ENCODE assay signal across 10 mouse cellular contexts in genomic region chr2:119155388-119155787, GRCm38 (mm10). TPM values are rescaled to one million over a fixed set of nuclear protein-coding genes. Genes with fewer than 3 reads are reported as not detected.
DNase-seq lines count a peak whose midpoint lies in the region; ATAC-seq and TF ChIP-seq lines count a peak whose summit lies in the region.
"Had no signal": no experiment of that assay in that cellular context is flagged by ENCODE, and none has a peak within 500 bp of the region (broad histone marks: within the 10 kb centered on the region; RNA-seq: fewer than 3 reads in every experiment).

No protein-coding gene starts in this region.

- TF ChIP-seq POLR2A in limb, embryonic 14.5 days (IDR thresholded peaks at IDR 0.05; ENCODE audit: borderline replicate concordance, extremely low read depth, insufficient read depth, insufficient read length), result no peak

- peaks cover 22% of the 10 kb centered on the region; the same call in 1 of the 2 replicates for H3K36me3 ChIP-seq in kidney, postnatal 0 days (ENCODE audit: insufficient read depth, low read length)
- peaks cover 40% of the 10 kb centered on the region for H3K36me3 ChIP-seq in embryonic facial prominence, embryonic 12.5 days
- peaks cover 38% of the 10 kb centered on the region for H3K36me3 ChIP-seq in limb, embryonic 14.5 days (ENCODE audit: control insufficient read depth, insufficient read depth, low read length)

- no peak overlapping the region for H3K27ac ChIP-seq in kidney, postnatal 0 days
- no peak overlapping the region for H3K27ac ChIP-seq in embryonic facial prominence, embryonic 12.5 days
- no peak overlapping the region for H3K27ac ChIP-seq in limb, embryonic 14.5 days (replicated peaks; ENCODE audit: low read depth, low read length)

- no peaks in the 10 kb centered on the region for H3K9me3 ChIP-seq in kidney, postnatal 0 days (replicated peaks; ENCODE audit: low read length)
- no peaks in the 10 kb centered on the region for H3K9me3 ChIP-seq in embryonic facial prominence, embryonic 12.5 days
- no peaks in the 10 kb centered on the region for H3K9me3 ChIP-seq in limb, embryonic 14.5 days (ENCODE audit: control insufficient read depth, low read length)

- no peak for ATAC-seq in kidney, postnatal 0 days (replicated peaks; ENCODE audit: low FRiP score, low read depth)
- no peak for ATAC-seq in embryonic facial prominence, embryonic 12.5 days (ENCODE audit: insufficient number of reproducible peaks, insufficient read depth, low FRiP score, low TSS enrichment)
- ATAC-seq in limb, embryonic 14.5 days (ENCODE audit: low FRiP score, low read depth), result no peak

- no peak for DNase-seq in kidney, postnatal 0 days (ENCODE audit: low spot score)
- DNase-seq in kidney, adult 8-10 months, result no peak
- no peak for DNase-seq in limb, embryonic 14.5 days (ENCODE audit: low spot score)
- DNase-seq in spleen, postnatal 10 days (ENCODE audit: low spot score in 2 of 2), result peak; percentile 49 to 73
- no peak for DNase-seq in adrenal gland, postnatal 10 days
- no peak for DNase-seq in kidney, postnatal 25 days
- DNase-seq in thymus, postnatal 25 days, result no peak
- DNase-seq: thymus, postnatal 14 days had no signal

- WGBS in kidney, postnatal 0 days, result 74% methylated on average over 9 of the region's 9 CpGs
- WGBS in embryonic facial prominence, embryonic 12.5 days, result 86% methylated on average over 9 of the region's 9 CpGs
- WGBS in limb, embryonic 14.5 days, result 89% methylated on average over 9 of the region's 9 CpGs

- H3K4me3 ChIP-seq in kidney, postnatal 0 days (replicated peaks; ENCODE audit: low read depth, low read length), result no peak overlapping the region
- H3K4me3 ChIP-seq in embryonic facial prominence, embryonic 12.5 days, result peak overlapping the region; percentile 99
- no peak overlapping the region for H3K4me3 ChIP-seq in limb, embryonic 14.5 days (replicated peaks; ENCODE audit: low read length)

- peaks cover 11% of the 10 kb centered on the region; the same call in 1 of the 2 replicates for H3K4me1 ChIP-seq in kidney, postnatal 0 days (replicated peaks; ENCODE audit: insufficient read depth, low read length)
- H3K4me1 ChIP-seq in embryonic facial prominence, embryonic 12.5 days, result peaks cover 12% of the 10 kb centered on the region; the same call in 1 of the 2 replicates
- H3K4me1 ChIP-seq in limb, embryonic 14.5 days (ENCODE audit: control insufficient read depth, insufficient read depth, low read length), result peaks cover 10% of the 10 kb centered on the region; the same call in 1 of the 2 replicates

- H3K9ac ChIP-seq in kidney, postnatal 0 days (ENCODE audit: low read depth, low read length), result 0 out of 2 replicates have a peak overlapping the region, but pooled peaks have one; percentile 89
- H3K9ac ChIP-seq in embryonic facial prominence, embryonic 12.5 days, result no peak overlapping the region
- H3K9ac ChIP-seq in limb, embryonic 14.5 days (ENCODE audit: low read depth, low read length, severe bottlenecking), result no peak overlapping the region

- peak overlapping the region; percentile 88; the same call in 1 of the 2 replicates for H3K4me2 ChIP-seq in kidney, postnatal 0 days (ENCODE audit: low read length)
- H3K4me2 ChIP-seq in embryonic facial prominence, embryonic 12.5 days (replicated peaks), result peak overlapping the region; percentile 98
- H3K4me2 ChIP-seq in limb, embryonic 14.5 days (replicated peaks; ENCODE audit: low read depth, low read length, severe bottlenecking), result peak overlapping the region; percentile 84; the same call in 1 of the 2 replicates

- H3K27me3 ChIP-seq in kidney, postnatal 0 days (ENCODE audit: insufficient read depth, low read length), result no peaks in the 10 kb centered on the region
- H3K27me3 ChIP-seq in embryonic facial prominence, embryonic 12.5 days, result no peaks in the 10 kb centered on the region
- no peaks in the 10 kb centered on the region for H3K27me3 ChIP-seq in limb, embryonic 14.5 days (ENCODE audit: control insufficient read depth, insufficient read depth, low read length)

- no peak for TF ChIP-seq CTCF in kidney, postnatal 0 days (IDR thresholded peaks at IDR 0.05; ENCODE audit: low read depth)

RNA-seq across cellular contexts. Expression of gene Rmdn3, which starts 1.4 kb away (rescaled TPM):
- 35.0 and 36.2 TPM in 2 replicates for polyA plus RNA-seq in kidney, postnatal 0 days (2015; fragmentation: Nextera tagmentation; extraction: Ambion mirVana)
- polyA plus RNA-seq in embryonic facial prominence, embryonic 12.5 days (2016; fragmentation: Nextera tagmentation; extraction: Ambion mirVana), result 41.9 and 42.3 TPM in 2 replicates
- polyA plus RNA-seq in limb, embryonic 14.5 days (2012; rRNA removed), result 25.4 and 27.4 TPM in 2 replicates
- 38.9 and 40.7 TPM in 2 replicates for polyA plus RNA-seq in limb, embryonic 14.5 days (2014; fragmentation: Nextera tagmentation; extraction: Ambion mirVana)
- 10 to 100 TPM; 77.3 to 78.7 TPM for total RNA-seq in adrenal gland, postnatal 10 days (2021)

RNA-seq across cellular contexts. Expression of gene Gchfr, which starts 12.2 kb away (rescaled TPM):
- polyA plus RNA-seq in kidney, postnatal 0 days (2015; fragmentation: Nextera tagmentation; extraction: Ambion mirVana), result 33.9 and 35.0 TPM in 2 replicates
- polyA plus RNA-seq in embryonic facial prominence, embryonic 12.5 days (2016; fragmentation: Nextera tagmentation; extraction: Ambion mirVana), result 4.7 and 5.2 TPM in 2 replicates
- polyA plus RNA-seq in limb, embryonic 14.5 days (2012; rRNA removed), result 5.6 and 6.2 TPM in 2 replicates
- 14.8 and 20.9 TPM in 2 replicates for polyA plus RNA-seq in limb, embryonic 14.5 days (2014; fragmentation: Nextera tagmentation; extraction: Ambion mirVana)
- total RNA-seq in adrenal gland, postnatal 10 days (2021), result 10 to 100 TPM; 25.9 to 43.2 TPM
- total RNA-seq: left cerebral cortex, adult 8-10 months had no signal

RNA-seq across cellular contexts. Expression of gene Gm14137, which starts 18.9 kb away (rescaled TPM):
- 0.27 and 0.33 TPM in 2 replicates for polyA plus RNA-seq in kidney, postnatal 0 days (2015; fragmentation: Nextera tagmentation; extraction: Ambion mirVana)
- 0.70 and 1.1 TPM in 2 replicates for polyA plus RNA-seq in embryonic facial prominence, embryonic 12.5 days (2016; fragmentation: Nextera tagmentation; extraction: Ambion mirVana)
- 0.05 and 0.15 TPM in 2 replicates for polyA plus RNA-seq in limb, embryonic 14.5 days (2012; rRNA removed)
- 0.57 and 0.69 TPM in 2 replicates for polyA plus RNA-seq in limb, embryonic 14.5 days (2014; fragmentation: Nextera tagmentation; extraction: Ambion mirVana)
- total RNA-seq in adrenal gland, postnatal 10 days (2021), result under 1 TPM; 0.15 to 0.24 TPM

RNA-seq across cellular contexts. Expression of gene Rad51, which starts 42.8 kb away (rescaled TPM):
- 17.0 and 22.4 TPM in 2 replicates for polyA plus RNA-seq in kidney, postnatal 0 days (2015; fragmentation: Nextera tagmentation; extraction: Ambion mirVana)
- polyA plus RNA-seq in embryonic facial prominence, embryonic 12.5 days (2016; fragmentation: Nextera tagmentation; extraction: Ambion mirVana), result 53.3 and 57.7 TPM in 2 replicates
- 37.6 and 38.6 TPM in 2 replicates for polyA plus RNA-seq in limb, embryonic 14.5 days (2012; rRNA removed)
- polyA plus RNA-seq in limb, embryonic 14.5 days (2014; fragmentation: Nextera tagmentation; extraction: Ambion mirVana), result 41.5 and 44.7 TPM in 2 replicates
- total RNA-seq in adrenal gland, postnatal 10 days (2021), result 1 to 10 TPM; 9.1 to 9.3 TPM

RNA-seq across cellular contexts. Expression of gene Zfyve19, which starts 53.0 kb away (rescaled TPM):
- 41.9 and 44.0 TPM in 2 replicates for polyA plus RNA-seq in kidney, postnatal 0 days (2015; fragmentation: Nextera tagmentation; extraction: Ambion mirVana)
- 57.0 and 58.2 TPM in 2 replicates for polyA plus RNA-seq in embryonic facial prominence, embryonic 12.5 days (2016; fragmentation: Nextera tagmentation; extraction: Ambion mirVana)
- 88.0 and 97.9 TPM in 2 replicates for polyA plus RNA-seq in limb, embryonic 14.5 days (2012; rRNA removed)
- 46.3 and 52.1 TPM in 2 replicates for polyA plus RNA-seq in limb, embryonic 14.5 days (2014; fragmentation: Nextera tagmentation; extraction: Ambion mirVana)
- total RNA-seq in adrenal gland, postnatal 10 days (2021), result 10 to 100 TPM; 25.1 to 33.8 TPM

Comparison
In these comparisons a context has a peak if more than half of its experiments do, and no peak if none do; other contexts are left out.
1. DNase-seq: peak in spleen, postnatal 10 days (2 of 2); none in kidney, postnatal 0 days (single experiment), kidney, adult 8-10 months (0 of 2), limb, embryonic 14.5 days (single experiment), adrenal gland, postnatal 10 days (single experiment), kidney, postnatal 25 days (0 of 2) and thymus, postnatal 25 days (single experiment).
2. Peak in every context shown above with its lines, with median percentiles within 50 percentile points of each other: H3K4me2 ChIP-seq.